Mouse (Mus musculus) lung, adult 18-20 months (tissue): Measurements from ENCODE around the gene C130050O18Rik.

Source experiments
- DNase-seq, 2 experiments: peaks; one replicate each; pipeline ENCODE4 v3.0.0; 2022; ENCODE audit warnings: mixed read lengths in 2 of 2

The C130050O18Rik gene

DNA sequence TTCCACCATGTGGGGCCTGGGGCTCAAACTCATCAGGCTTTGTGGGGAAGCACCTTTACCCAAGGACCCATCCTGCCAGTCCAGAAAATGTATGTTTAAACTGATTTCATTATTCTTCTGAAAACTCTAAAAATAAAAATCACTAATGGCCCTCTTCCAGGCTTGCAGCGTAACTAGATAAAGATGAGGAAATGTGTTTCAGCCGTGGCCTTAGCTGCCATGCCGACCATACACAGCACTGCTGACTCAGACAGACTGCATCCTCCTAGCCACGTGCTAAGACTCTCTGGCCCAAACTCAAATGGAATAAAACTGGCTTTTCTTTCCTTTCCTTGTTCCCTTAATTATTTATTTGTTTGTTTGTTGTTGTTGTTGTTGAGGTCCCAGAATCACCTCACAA lies 59.8 kb downstream of the C130050O18Rik start:
- DNase-seq, result no peak
